Mouse (Mus musculus) heart, embryonic 16.5 days (tissue): ENCODE results near the gene Serpini1. TPM values are rescaled to one million over a fixed set of nuclear protein-coding genes. Genes with fewer than 3 reads are reported as not detected.
"Not testable (repeated sequence)": the region's sequence is repeated elsewhere in the genome, so short reads cannot be mapped to it uniquely, and the experiment has no call there.

Experiments used
- ATAC-seq: fragments of 200-750 bp; cut with Nextera tagmentation; replicated peaks from 2 replicates; pipeline ENCODE4 v1.8.0; 2017; ENCODE audit warnings: moderate number of reproducible peaks; ENCODE audit not compliant: insufficient read depth, low FRiP score; ENCODE audit errors: extremely low read depth
- H3K27ac ChIP-seq: fragments of 300-500 bp; sonication (generic); 2 replicates; pipeline ENCODE4 v1.5.1; 2014; ENCODE audit warnings: mild to moderate bottlenecking, low read length, control low read depth, moderate library complexity
- H3K27me3 ChIP-seq: fragments of 300-500 bp; sonication (generic); 2 replicates; pipeline ENCODE4 v1.6.1; 2014; ENCODE audit warnings: low read length, mixed read lengths; ENCODE audit not compliant: control insufficient read depth, insufficient read depth
- H3K36me3 ChIP-seq: fragments of 300-500 bp; sonication (generic); 2 replicates; pipeline ENCODE4 v1.6.1; 2014; ENCODE audit not compliant: control insufficient read depth, insufficient read depth
- H3K4me1 ChIP-seq: fragments of 300-500 bp; sonication (generic); 2 replicates; pipeline ENCODE4 v1.6.1; 2014; ENCODE audit warnings: low read length, mixed read lengths; ENCODE audit not compliant: control insufficient read depth, insufficient read depth
- H3K4me2 ChIP-seq: fragments of 300-500 bp; sonication (generic); 2 replicates; pipeline ENCODE4 v1.6.1; 2014; ENCODE audit warnings: low read depth, mild to moderate bottlenecking, control low read depth, low read length
- H3K4me3 ChIP-seq: fragments of 300-500 bp; sonication (generic); 2 replicates; pipeline ENCODE4 v1.5.1; 2014; ENCODE audit warnings: mild to moderate bottlenecking, control low read depth, low read length
- H3K9ac ChIP-seq: fragments of 300-500 bp; sonication (generic); 2 replicates; pipeline ENCODE4 v1.6.1; 2014; ENCODE audit warnings: low read length, control low read depth
- H3K9me3 ChIP-seq: fragments of 300-500 bp; sonication (generic); replicated peaks from 2 replicates; pipeline ENCODE4 v1.6.1; 2016; ENCODE audit warnings: low read length; ENCODE audit not compliant: control insufficient read depth
- WGBS: fragments of 180-500 bp; shearing (Covaris S2); extraction: QIAGEN DNeasy Blood & Tissue Kit; methylation state at CpG from one replicate; pipeline ENCODE4 v1.1.7; 2014; 5-methylcytosine and 5-hydroxymethylcytosine counted together
- polyA plus RNA-seq: library from polyadenylated mRNA; unstranded; fragments of >200 nt; fragmentation: Nextera tagmentation; extraction: Ambion mirVana; gene quantifications from 2 replicates; pipeline ENCODE4 v1.2.1, GENCODE M21; 2015

Serpini1 gene
- polyA plus RNA-seq, 1 experiment from 2014 or later, result 3.9 TPM

- Histone ChIP-seq H3K27ac (no peak overlapping the region), H3K27me3 (no peaks in the 10 kb centered on the region), H3K4me3 (no peak overlapping the region), H3K4me1 (no peaks in the 10 kb centered on the region), H3K9me3 (no peaks in the 10 kb centered on the region), H3K36me3 (no peaks in the 10 kb centered on the region), H3K4me2 (no peak overlapping the region), H3K9ac (no peak overlapping the region)
- 70% methylated on average over 2 of the region's 2 CpGs for WGBS
- no peak for ATAC-seq
These were observed 94.3 kb downstream of the Serpini1 start for GRCm38 (mm10) chr3:75651603-75652115.

GRCm38 (mm10) chr3:75653901-75654300 lies 96.6 kb downstream of the Serpini1 start:
- WGBS, result 59% methylated on average over 4 of the region's 4 CpGs
- H3K4me1 ChIP-seq, H3K4me3 ChIP-seq, H3K27ac ChIP-seq, H3K27me3 ChIP-seq, H3K4me2 ChIP-seq, H3K36me3 ChIP-seq, H3K9me3 ChIP-seq, ATAC-seq, H3K9ac ChIP-seq: not testable (repeated sequence)

- no peak for ATAC-seq
- no peak overlapping the region for H3K27ac ChIP-seq
- H3K9me3 ChIP-seq, result no peaks in the 10 kb centered on the region
- H3K4me1 ChIP-seq, result no peaks in the 10 kb centered on the region
- H3K4me2 ChIP-seq, result no peak overlapping the region
- 74% methylated on average over 6 of the region's 6 CpGs for WGBS
- H3K4me3 ChIP-seq, result no peak overlapping the region
- H3K9ac ChIP-seq, result no peak overlapping the region
- no peaks in the 10 kb centered on the region for H3K36me3 ChIP-seq
- no peaks in the 10 kb centered on the region for H3K27me3 ChIP-seq
These were observed 98.4 kb downstream of the Serpini1 start for GRCm38 (mm10) chr3:75655578-75656344.

DNA sequence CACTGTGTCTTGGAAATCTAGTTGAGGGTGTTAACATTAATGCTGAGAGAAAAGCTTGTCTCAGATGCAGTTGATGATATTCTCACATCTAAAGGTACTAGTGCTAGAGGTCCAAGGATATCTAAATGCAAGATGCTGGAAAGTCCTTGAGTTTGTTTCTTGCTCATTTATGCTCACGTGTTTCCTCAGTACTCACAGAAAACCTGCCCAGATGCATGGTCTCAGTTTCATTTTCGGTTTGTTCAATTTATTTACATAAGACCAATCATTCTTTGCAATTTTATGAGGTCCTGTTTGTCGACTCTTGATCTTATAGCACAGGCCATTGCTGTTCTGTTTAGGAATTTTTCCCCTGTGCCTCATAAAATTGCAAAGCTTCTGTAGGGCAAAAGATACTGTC lies 109.6 kb downstream of the Serpini1 start:
- H3K4me2 ChIP-seq, result no peak overlapping the region
- WGBS, result 77% methylated on average over 3 of the region's 3 CpGs
- ATAC-seq, result no peak

GRCm38 (mm10) chr3:75670425-75670824 lies 113.1 kb downstream of the Serpini1 start:
- Histone ChIP-seq H3K4me2 (no peak overlapping the region), H3K9me3 (no peaks in the 10 kb centered on the region), H3K27ac (no peak overlapping the region), H3K9ac (no peak overlapping the region), H3K4me1 (no peaks in the 10 kb centered on the region), H3K4me3 (no peak overlapping the region), H3K36me3 (no peaks in the 10 kb centered on the region), H3K27me3 (no peaks in the 10 kb centered on the region)
- 55% methylated on average over 1 of the region's 1 CpGs for whole genome bisulfite sequencing
- ATAC-seq, result no peak

More for the DNA sequence above, 109.6 kb downstream of the Serpini1 start:
- H3K9me3 ChIP-seq, result no peaks in the 10 kb centered on the region
- H3K27me3 ChIP-seq, result no peaks in the 10 kb centered on the region
- H3K9ac ChIP-seq, result no peak overlapping the region
- no peak overlapping the region for H3K27ac ChIP-seq
- H3K36me3 ChIP-seq, result no peaks in the 10 kb centered on the region
- no peaks in the 10 kb centered on the region for H3K4me1 ChIP-seq
- no peak overlapping the region for H3K4me3 ChIP-seq

GRCm38 (mm10) chr3:75682881-75683280 lies 125.5 kb downstream of the Serpini1 start:
- H3K4me3 ChIP-seq, result no peak overlapping the region
- H3K36me3 ChIP-seq, result no peaks in the 10 kb centered on the region
- no peak for ATAC-seq
- no peak overlapping the region for H3K9ac ChIP-seq
- no peaks in the 10 kb centered on the region for H3K9me3 ChIP-seq
- H3K4me2 ChIP-seq, result no peak overlapping the region
- no peaks in the 10 kb centered on the region for H3K4me1 ChIP-seq
- H3K27me3 ChIP-seq, result no peaks in the 10 kb centered on the region
- H3K27ac ChIP-seq, result no peak overlapping the region

DNA sequence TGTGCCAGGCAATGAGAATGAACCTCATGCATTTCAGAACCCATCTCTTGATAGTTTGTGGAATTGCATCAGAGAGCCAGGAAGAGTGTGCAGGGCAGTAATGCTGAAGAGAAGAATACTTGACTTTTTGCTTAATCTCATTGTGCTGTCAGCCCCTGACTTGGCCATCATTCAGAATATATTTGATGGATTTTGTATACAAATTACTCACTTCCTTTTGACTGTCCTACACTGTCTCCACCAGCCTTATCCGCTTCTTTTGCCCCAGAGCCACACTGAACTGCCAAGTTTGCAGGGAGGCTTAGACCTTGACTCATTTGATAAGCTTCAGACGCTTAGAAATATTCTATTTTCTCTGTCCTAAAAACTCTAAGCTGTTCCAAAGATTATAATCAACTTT lies 129.4 kb downstream of the Serpini1 start:
- no peak overlapping the region for H3K4me2 ChIP-seq
- H3K36me3 ChIP-seq, result no peaks in the 10 kb centered on the region
- H3K4me1 ChIP-seq, result no peaks in the 10 kb centered on the region
- no peak overlapping the region for H3K9ac ChIP-seq
- H3K27ac ChIP-seq, result no peak overlapping the region
- ATAC-seq, result no peak
- 51% methylated on average over 2 of the region's 2 CpGs for WGBS
- H3K27me3 ChIP-seq, result no peaks in the 10 kb centered on the region
- H3K9me3 ChIP-seq, result no peaks in the 10 kb centered on the region
- H3K4me3 ChIP-seq, result no peak overlapping the region

DNA sequence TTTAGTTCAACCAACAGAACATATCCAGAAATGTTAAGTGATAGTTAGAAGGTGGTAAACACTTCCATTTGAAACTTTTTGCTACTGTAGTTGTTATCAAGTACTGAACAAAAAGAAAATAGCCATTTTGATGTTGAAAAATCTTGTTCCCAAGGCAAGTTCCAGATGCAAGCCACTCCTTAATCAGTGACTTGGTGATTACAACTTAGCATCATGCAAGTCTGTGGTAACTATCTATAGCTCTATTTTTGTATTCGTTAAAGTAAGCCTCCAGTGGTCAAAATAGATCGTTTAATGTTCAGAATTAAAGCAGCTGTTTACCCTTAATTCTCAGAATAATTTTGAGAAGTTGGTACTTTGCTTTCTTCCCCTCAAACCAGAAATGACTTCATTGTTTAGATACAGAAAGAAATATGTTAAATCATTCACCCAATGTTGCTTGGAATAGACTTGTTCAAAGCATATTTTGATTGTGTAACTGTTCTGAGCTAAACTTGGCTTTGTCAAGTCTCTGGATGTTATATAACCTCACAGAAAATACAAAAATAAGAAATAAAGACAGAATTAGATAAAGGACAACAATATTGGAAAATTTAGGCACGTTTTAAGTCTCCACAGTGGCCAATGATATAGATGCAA lies 130.0 kb downstream of the Serpini1 start:
- H3K4me1 ChIP-seq, result no peaks in the 10 kb centered on the region
- no peaks in the 10 kb centered on the region for H3K9me3 ChIP-seq
- no peak overlapping the region for H3K27ac ChIP-seq
- no peak overlapping the region for H3K4me3 ChIP-seq
- ATAC-seq, result no peak
- no peak overlapping the region for H3K4me2 ChIP-seq
- H3K9ac ChIP-seq, result no peak overlapping the region
- no peaks in the 10 kb centered on the region for H3K36me3 ChIP-seq
- WGBS, result 56% methylated on average over 3 of the region's 3 CpGs
- H3K27me3 ChIP-seq, result no peaks in the 10 kb centered on the region

DNA sequence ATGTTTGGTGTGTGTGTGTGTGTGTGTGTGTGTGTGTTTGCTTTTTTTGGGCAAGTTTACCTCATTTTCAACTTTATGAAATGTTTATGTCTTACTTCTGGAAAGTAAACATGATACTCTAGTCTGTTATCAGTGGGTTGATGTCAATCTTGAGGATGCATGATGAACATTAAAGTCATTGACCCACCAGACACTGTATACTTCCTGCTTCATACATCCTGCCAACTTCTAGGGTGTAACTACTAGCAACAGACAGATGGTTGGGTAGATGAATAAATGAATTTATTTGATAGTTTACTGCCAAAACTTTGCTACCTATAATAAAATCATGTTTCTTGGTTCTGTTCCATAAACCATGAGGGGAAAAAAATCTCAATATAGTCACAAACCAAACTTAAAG lies 133.0 kb downstream of the Serpini1 start:
- Histone ChIP-seq H3K4me3 (no peak overlapping the region), H3K9me3 (no peaks in the 10 kb centered on the region), H3K36me3 (no peaks in the 10 kb centered on the region), H3K4me1 (no peaks in the 10 kb centered on the region), H3K9ac (no peak overlapping the region), H3K4me2 (no peak overlapping the region), H3K27ac (no peak overlapping the region), H3K27me3 (no peaks in the 10 kb centered on the region)
- no peak for ATAC-seq
